Mouse (Mus musculus): Measurements from ENCODE around the gene Pogz. TPM values are rescaled to one million over a fixed set of nuclear protein-coding genes. Genes with fewer than 3 reads are reported as not detected.
"Not testable (repeated sequence)": the region's sequence is repeated elsewhere in the genome, so short reads cannot be mapped to it uniquely, and the experiment has no call there.

Gene Pogz
- polyA plus RNA-seq, 1 experiment from 2014 or later, result 17.1 TPM

- Histone ChIP-seq H3K4me1 (peaks cover 22% of the 10 kb centered on the region), H3K27ac (replicated peaks) (peak within 1 kb of the TSS; percentile 89), H3K9me3 (replicated peaks) (no peaks in the 10 kb centered on the region), H3K9ac (replicated peaks) (peak within 1 kb of the TSS; percentile 84), H3K36me3 (peaks cover 39% of the 10 kb centered on the region), H3K4me2 (peak within 1 kb of the TSS; percentile 90), H3K27me3 (replicated peaks) (no peaks in the 10 kb centered on the region), H3K4me3 (replicated peaks) (peak within 1 kb of the TSS; percentile 67)
- ATAC-seq (ENCODE audit: low FRiP score), result peak; percentile 92
- WGBS, result under 1% methylated on average over 61 of the region's 61 CpGs
Measured at GRCm38 (mm10) chr3:94886316-94887224, 49.2 kb downstream of the Pogz start, which contains the start of gene Psmb4. TSS of gene Psmb4 (minus strand) at chr3:94886961.

DNA sequence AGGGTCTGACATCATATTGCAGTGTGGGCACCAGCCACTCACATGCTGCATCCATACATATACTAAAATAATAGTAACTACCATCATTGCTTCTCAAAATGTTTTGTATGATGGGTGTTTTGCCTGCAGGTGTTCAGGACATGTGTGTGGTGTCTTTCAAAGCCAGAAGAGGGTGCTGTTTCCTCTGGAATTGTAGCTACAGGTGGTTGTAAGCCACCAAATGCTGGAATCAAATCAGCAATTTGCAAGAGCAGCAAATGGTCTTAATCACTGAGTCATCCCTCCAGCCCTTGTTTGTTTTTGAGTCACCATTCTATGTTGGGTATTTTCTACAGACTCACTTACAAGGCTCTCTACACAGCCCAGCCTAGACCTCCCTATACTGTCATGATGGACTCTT lies 51.2 kb downstream of the Pogz start:
- Histone ChIP-seq H3K4me2 (no peak overlapping the region), H3K27me3 (replicated peaks) (no peaks in the 10 kb centered on the region; the same call in 1 of the 2 replicates), H3K4me3 (replicated peaks) (no peak overlapping the region), H3K36me3 (peaks cover 19% of the 10 kb centered on the region), H3K27ac (replicated peaks) (no peak overlapping the region), H3K4me1 (peaks cover 22% of the 10 kb centered on the region), H3K9ac (replicated peaks) (no peak overlapping the region), H3K9me3 (replicated peaks) (no peaks in the 10 kb centered on the region)
- no peak for ATAC-seq (ENCODE audit: low FRiP score)

DNA sequence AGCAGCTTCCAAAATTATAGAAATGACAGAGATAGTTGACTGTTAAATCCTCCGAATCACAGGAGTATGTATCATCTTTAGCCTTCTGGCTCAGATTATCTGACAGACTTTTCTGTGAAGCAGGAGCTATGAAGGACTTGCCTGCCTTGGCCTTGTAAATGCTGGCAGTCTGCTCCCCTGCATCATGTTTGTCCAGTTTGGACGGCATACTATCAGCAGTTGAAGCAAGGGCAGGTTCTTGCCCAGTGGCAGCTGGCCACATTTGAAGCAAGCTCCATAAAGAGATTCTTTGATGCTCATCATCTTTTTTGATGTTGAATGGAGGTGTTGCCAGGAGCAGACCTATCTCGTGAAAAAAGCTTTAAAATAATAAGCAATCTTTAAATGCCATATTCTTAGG lies 56.7 kb downstream of the Pogz start:
- H3K9ac ChIP-seq (replicated peaks), result no peak overlapping the region
- no peak overlapping the region for H3K27ac ChIP-seq (replicated peaks)
- H3K4me3 ChIP-seq (replicated peaks), result no peak overlapping the region
- no peaks in the 10 kb centered on the region for H3K4me1 ChIP-seq
- H3K9me3 ChIP-seq (replicated peaks), result no peaks in the 10 kb centered on the region
- no peaks in the 10 kb centered on the region; the same call in 1 of the 2 replicates for H3K27me3 ChIP-seq (replicated peaks)
- WGBS, result 75% methylated on average over 3 of the region's 3 CpGs
- H3K36me3 ChIP-seq, result no peaks in the 10 kb centered on the region
- no peak for ATAC-seq (ENCODE audit: low FRiP score)
- H3K4me2 ChIP-seq, result no peak overlapping the region

DNA sequence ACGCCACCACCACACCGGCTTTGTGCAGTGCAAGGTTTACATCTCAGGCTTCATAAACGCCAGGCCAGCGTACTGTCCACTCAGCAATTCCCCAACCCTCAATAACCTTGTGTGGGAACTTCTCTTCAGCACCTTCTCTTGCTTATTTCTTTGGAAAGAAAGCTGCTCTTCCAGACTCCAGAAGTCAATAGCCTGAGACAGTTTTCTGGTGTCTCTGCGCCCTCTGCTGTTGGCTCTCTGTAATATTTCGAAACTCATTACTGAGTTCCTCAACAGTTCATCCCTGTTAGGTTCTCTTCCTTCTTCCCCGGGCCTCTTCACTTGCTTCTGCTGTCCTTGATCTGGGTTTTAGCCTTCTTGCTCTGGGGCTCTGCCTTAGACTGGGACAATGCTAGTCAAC lies 65.4 kb downstream of the Pogz start:
- Histone ChIP-seq H3K4me2 (peak overlapping the region; percentile 15; the same call in 1 of the 2 replicates), H3K9ac (replicated peaks) (no peak overlapping the region), H3K27me3 (replicated peaks) (no peaks in the 10 kb centered on the region), H3K36me3 (no peaks in the 10 kb centered on the region), H3K9me3 (replicated peaks) (no peaks in the 10 kb centered on the region), H3K4me1 (0 out of 2 replicates have a peak, but pooled peaks cover 3% of the 10 kb centered on the region), H3K27ac (replicated peaks) (no peak overlapping the region), H3K4me3 (replicated peaks) (no peak overlapping the region)
- ATAC-seq (ENCODE audit: low FRiP score), result peak; percentile 57; the same call in 1 of the 2 replicates
- 21% methylated on average over 7 of the region's 7 CpGs for WGBS

- H3K27me3 ChIP-seq (replicated peaks); ATAC-seq (ENCODE audit: low FRiP score); H3K4me1 ChIP-seq; H3K9ac ChIP-seq (replicated peaks); H3K27ac ChIP-seq (replicated peaks); H3K4me2 ChIP-seq; H3K36me3 ChIP-seq; H3K9me3 ChIP-seq (replicated peaks); H3K4me3 ChIP-seq (replicated peaks): not testable (repeated sequence)
- WGBS, result 65% methylated on average over 3 of the region's 3 CpGs
Measured at GRCm38 (mm10) chr3:94904759-94905158, 67.4 kb downstream of the Pogz start.

- whole genome bisulfite sequencing, result 53% methylated on average over 1 of the region's 1 CpGs
- Histone ChIP-seq H3K4me2 (no peak overlapping the region), H3K4me1 (0 out of 2 replicates have a peak, but pooled peaks cover 3% of the 10 kb centered on the region), H3K9me3 (replicated peaks) (no peaks in the 10 kb centered on the region), H3K27ac (replicated peaks) (no peak overlapping the region), H3K9ac (replicated peaks) (no peak overlapping the region), H3K36me3 (no peaks in the 10 kb centered on the region), H3K27me3 (replicated peaks) (no peaks in the 10 kb centered on the region), H3K4me3 (replicated peaks) (no peak overlapping the region)
- ATAC-seq (ENCODE audit: low FRiP score), result no peak
Measured at GRCm38 (mm10) chr3:94906482-94906881, 69.1 kb downstream of the Pogz start.

DNA sequence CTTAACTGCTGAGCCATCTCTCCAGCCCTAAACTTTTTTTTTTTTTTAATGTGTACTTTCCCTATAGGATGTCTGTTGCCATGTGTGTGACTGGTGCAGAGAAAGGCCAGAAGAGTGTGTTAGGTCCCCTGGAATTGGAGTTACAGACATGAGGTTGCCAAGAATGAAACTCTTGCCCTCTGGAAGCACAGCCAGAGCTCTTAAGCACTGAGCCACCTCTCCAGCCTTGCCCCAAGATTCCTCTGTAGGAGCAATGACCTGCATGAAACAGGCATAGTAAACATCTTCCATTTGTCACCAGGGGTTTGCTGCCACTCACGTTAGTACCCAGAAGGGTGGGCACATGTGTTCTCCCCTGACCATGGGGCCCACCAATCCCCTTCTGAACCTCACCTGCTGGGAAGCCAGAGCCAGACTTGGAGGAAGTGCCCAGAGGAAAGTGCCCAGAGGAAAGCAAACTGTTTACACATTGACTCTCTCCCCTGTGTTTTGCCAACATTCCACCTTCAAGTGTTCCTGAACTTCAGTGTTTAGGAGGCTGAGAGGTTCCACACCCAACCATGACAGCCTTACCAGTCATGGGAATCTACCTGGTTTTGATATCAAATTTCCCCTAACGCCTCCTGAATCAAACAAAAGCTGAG lies 73.8 kb downstream of the Pogz start:
- Histone ChIP-seq H3K9ac (replicated peaks) (no peak overlapping the region), H3K36me3 (no peaks in the 10 kb centered on the region)

GRCm38 (mm10) chr3:94913801-94914200 lies 76.4 kb downstream of the Pogz start:
- 40% methylated on average over 5 of the region's 5 CpGs for WGBS
- Histone ChIP-seq H3K27ac (replicated peaks) (no peak overlapping the region), H3K27me3 (replicated peaks) (no peaks in the 10 kb centered on the region), H3K9me3 (replicated peaks) (no peaks in the 10 kb centered on the region), H3K4me3 (replicated peaks) (no peak overlapping the region), H3K4me1 (no peaks in the 10 kb centered on the region), H3K9ac (replicated peaks) (no peak overlapping the region), H3K36me3 (no peaks in the 10 kb centered on the region), H3K4me2 (no peak overlapping the region)
- ATAC-seq (ENCODE audit: low FRiP score), result no peak

More for the DNA sequence above, 73.8 kb downstream of the Pogz start:
- Histone ChIP-seq H3K27ac (replicated peaks) (no peak overlapping the region), H3K4me2 (no peak overlapping the region), H3K4me3 (replicated peaks) (no peak overlapping the region), H3K4me1 (no peaks in the 10 kb centered on the region), H3K9me3 (replicated peaks) (no peaks in the 10 kb centered on the region), H3K27me3 (replicated peaks) (no peaks in the 10 kb centered on the region)
- no peak for ATAC-seq (ENCODE audit: low FRiP score)
- WGBS, result 83% methylated on average over 2 of the region's 2 CpGs

DNA sequence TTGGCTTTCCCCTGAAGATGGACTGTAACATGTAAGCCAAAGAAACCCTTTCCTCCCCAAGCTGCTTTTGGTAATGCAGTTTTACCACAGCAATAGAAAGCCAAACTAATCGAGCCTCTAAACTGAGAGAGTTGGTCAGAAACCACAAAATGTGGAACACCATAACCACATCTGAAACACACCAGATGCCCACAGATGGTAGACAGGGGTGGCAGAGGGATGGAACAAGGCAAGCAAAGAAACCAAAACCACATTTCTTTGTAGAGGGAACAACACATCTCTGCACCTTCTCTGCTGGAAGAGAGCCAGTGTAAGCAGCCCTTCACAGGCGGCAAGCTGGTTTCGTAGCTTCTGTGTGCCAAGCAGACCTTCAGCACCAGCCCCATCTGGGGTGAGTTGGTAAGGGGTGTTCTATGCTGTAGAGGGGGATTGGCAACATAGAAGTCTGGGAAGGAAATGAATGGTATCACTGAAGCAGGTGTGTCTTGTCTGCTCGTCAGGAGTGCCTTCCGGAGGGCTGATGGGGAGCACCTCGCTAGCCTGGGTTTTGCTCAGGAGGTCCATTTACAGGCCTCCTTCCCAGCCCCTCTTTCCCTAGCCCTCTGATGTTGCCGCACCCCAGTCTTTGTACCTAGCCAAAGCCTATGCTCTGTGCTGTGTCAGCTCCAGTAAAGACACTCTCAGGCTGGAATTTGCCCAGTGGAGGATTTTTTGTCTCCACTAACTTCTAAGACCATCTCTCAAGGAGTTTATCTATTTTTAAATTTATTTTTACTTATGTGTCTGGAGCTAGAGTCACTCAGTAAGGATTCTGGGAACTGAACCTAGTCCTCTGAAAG lies 78.8 kb downstream of the Pogz start:
- no peak for ATAC-seq (ENCODE audit: low FRiP score)
- H3K9ac ChIP-seq (replicated peaks), result no peak overlapping the region
- H3K4me2 ChIP-seq, result no peak overlapping the region
- no peaks in the 10 kb centered on the region for H3K9me3 ChIP-seq (replicated peaks)
- H3K27me3 ChIP-seq (replicated peaks), result no peaks in the 10 kb centered on the region
- H3K36me3 ChIP-seq, result no peaks in the 10 kb centered on the region
- H3K27ac ChIP-seq (replicated peaks), result no peak overlapping the region
- H3K4me1 ChIP-seq, result no peaks in the 10 kb centered on the region
- no peak overlapping the region for H3K4me3 ChIP-seq (replicated peaks)
- WGBS, result 88% methylated on average over 7 of the region's 7 CpGs

DNA sequence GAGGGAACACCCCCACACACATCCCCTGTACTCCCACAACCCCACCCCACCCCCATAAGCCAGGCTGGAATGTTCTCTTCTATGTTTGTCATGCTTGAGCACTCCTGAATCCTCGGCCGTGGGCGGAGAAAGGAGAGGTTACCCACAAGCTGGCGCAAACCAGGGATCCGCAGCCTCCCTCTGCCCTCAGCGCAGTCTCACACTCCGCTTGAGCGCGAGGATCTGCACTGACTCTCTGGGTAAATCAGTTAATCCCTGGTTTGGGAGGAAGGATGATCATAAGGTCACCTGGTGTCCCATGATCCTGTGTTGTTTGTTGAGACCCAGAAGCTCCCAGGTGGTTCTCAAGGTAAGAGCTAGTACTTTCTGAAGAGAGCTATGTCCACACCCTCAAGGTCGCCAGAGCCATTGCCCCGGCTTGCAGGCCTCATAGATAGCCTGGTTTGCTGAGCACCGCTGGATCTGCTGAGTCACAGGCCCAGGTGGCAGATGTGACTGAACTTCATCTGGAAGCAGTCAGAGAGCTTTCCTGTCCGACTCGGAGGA lies 80.5 kb downstream of the Pogz start:
- WGBS, result 72% methylated on average over 14 of the region's 14 CpGs
- Histone ChIP-seq H3K27me3 (replicated peaks) (no peaks in the 10 kb centered on the region), H3K9me3 (replicated peaks) (no peaks in the 10 kb centered on the region), H3K9ac (replicated peaks) (no peak overlapping the region), H3K4me1 (no peaks in the 10 kb centered on the region), H3K4me2 (no peak overlapping the region), H3K27ac (replicated peaks) (no peak overlapping the region), H3K4me3 (replicated peaks) (no peak overlapping the region), H3K36me3 (no peaks in the 10 kb centered on the region)
- ATAC-seq (ENCODE audit: low FRiP score), result no peak

DNA sequence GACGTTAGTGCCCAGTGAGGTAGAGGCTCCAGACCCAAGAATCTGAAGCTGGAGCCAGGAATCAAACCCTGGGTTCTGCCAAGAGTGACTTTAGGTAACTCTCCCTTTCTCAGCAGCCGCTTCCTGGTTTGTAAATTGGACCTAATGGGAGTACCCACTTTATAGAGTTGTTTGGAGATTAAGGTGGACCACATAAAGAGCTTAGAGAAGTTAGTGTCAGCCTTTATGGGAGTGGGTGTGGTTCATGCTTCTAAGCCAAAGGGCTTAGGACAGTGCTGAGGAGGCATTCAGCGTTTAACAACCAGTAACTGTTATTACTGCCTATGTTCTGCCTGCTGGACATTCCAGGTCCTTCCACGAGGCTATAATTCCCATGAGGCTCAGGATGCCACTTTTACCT lies 81.5 kb downstream of the Pogz start:
- Histone ChIP-seq H3K9ac (replicated peaks) (no peak overlapping the region), H3K27ac (replicated peaks) (no peak overlapping the region), H3K36me3 (no peaks in the 10 kb centered on the region), H3K4me2 (no peak overlapping the region), H3K9me3 (replicated peaks) (no peaks in the 10 kb centered on the region), H3K27me3 (replicated peaks) (no peaks in the 10 kb centered on the region), H3K4me1 (no peaks in the 10 kb centered on the region), H3K4me3 (replicated peaks) (no peak overlapping the region)
- no peak for ATAC-seq (ENCODE audit: low FRiP score)
- 47% methylated on average over 4 of the region's 4 CpGs for WGBS

Data from neural tube, embryonic 15.5 days (tissue).